Mouse (Mus musculus) testis, adult 2 months (tissue): ENCODE data around the gene Atxn10.

Experiments
- CTCF ChIP-seq: fragments of 200-500 bp; IDR thresholded peaks from 2 replicates; pipeline ENCODE4 v1.5.1; 2012; ENCODE audit warnings: low read depth, mild to moderate bottlenecking, inconsistent platforms, low read length, moderate library complexity; ENCODE audit not compliant: control insufficient read depth, insufficient read depth, insufficient replicate concordance
- POLR2A ChIP-seq: fragments of 200-500 bp; IDR thresholded peaks from 2 replicates; pipeline ENCODE4 v1.6.1; 2012; ENCODE audit warnings: low read depth, mild to moderate bottlenecking, inconsistent platforms, low read length, moderate library complexity; ENCODE audit not compliant: control insufficient read depth

- TF ChIP-seq CTCF (no peak), POLR2A (no peak)
Observed at GRCm38 (mm10) chr15:85479365-85479764, 143.3 kb downstream of the Atxn10 start.
